Mouse (Mus musculus) intestine, embryonic 16.5 days (tissue): Measurements from ENCODE around the gene Tff2. TPM values are rescaled to one million over a fixed set of nuclear protein-coding genes. Genes with fewer than 3 reads are reported as not detected.

ENCODE experiments used
- ATAC-seq: fragments of 200-750 bp; cut with Nextera tagmentation; 2 replicates; pipeline ENCODE4 v1.8.0; 2017; ENCODE audit warnings: moderate TSS enrichment, moderate library complexity
- H3K27ac ChIP-seq: fragments of 300-500 bp; sonication (generic); 2 replicates; pipeline ENCODE4 v1.5.1; 2014; ENCODE audit warnings: mild to moderate bottlenecking, low read length
- H3K27me3 ChIP-seq: fragments of 300-500 bp; sonication (generic); replicated peaks from 2 replicates; pipeline ENCODE4 v1.6.1; 2014; ENCODE audit warnings: low read length, control low read depth, mixed read lengths; ENCODE audit not compliant: control insufficient read depth, insufficient read depth
- H3K36me3 ChIP-seq: fragments of 300-500 bp; sonication (generic); 2 replicates; pipeline ENCODE4 v1.6.1; 2014; ENCODE audit warnings: low read length, control low read depth; ENCODE audit not compliant: control insufficient read depth, insufficient read depth
- H3K4me1 ChIP-seq: fragments of 300-500 bp; sonication (generic); 2 replicates; pipeline ENCODE4 v1.6.1; 2014; ENCODE audit warnings: low read length, control low read depth, mixed read lengths; ENCODE audit not compliant: control insufficient read depth, insufficient read depth
- H3K4me2 ChIP-seq: fragments of 300-500 bp; sonication (generic); 2 replicates; pipeline ENCODE4 v1.6.1; 2014; ENCODE audit warnings: low read depth, low read length, control low read depth
- H3K4me3 ChIP-seq: fragments of 300-500 bp; sonication (generic); 2 replicates; pipeline ENCODE4 v1.5.1; 2014; ENCODE audit warnings: mild to moderate bottlenecking, low read length
- H3K9ac ChIP-seq: fragments of 300-500 bp; sonication (generic); 2 replicates; pipeline ENCODE4 v1.6.1; 2014; ENCODE audit warnings: low read depth, low read length
- H3K9me3 ChIP-seq: fragments of 300-500 bp; sonication (generic); 2 replicates; pipeline ENCODE4 v1.6.1; 2016; ENCODE audit warnings: low read length, control low read depth; ENCODE audit not compliant: control insufficient read depth
- WGBS: fragments of 180-500 bp; shearing (Covaris S2); extraction: QIAGEN DNeasy Blood & Tissue Kit; methylation state at CpG from one replicate; pipeline ENCODE4 v1.1.7; 2014; 5-methylcytosine and 5-hydroxymethylcytosine counted together
- polyA plus RNA-seq: library from polyadenylated mRNA; unstranded; fragments of >200 nt; fragmentation: Nextera tagmentation; extraction: Ambion mirVana; gene quantifications from 2 replicates; pipeline ENCODE4 v1.2.1, GENCODE M21; 2015

Tff2 gene
- polyA plus RNA-seq, 1 experiment from 2014 or later = 5.2 TPM

- Histone ChIP-seq H3K9ac (no peak overlapping the region), H3K27ac (no peak overlapping the region), H3K9me3 (no peaks in the 10 kb centered on the region), H3K4me3 (no peak overlapping the region), H3K4me1 (peaks cover 11% of the 10 kb centered on the region; the same call in 1 of the 2 replicates), H3K4me2 (no peak overlapping the region), H3K36me3 (no peaks in the 10 kb centered on the region), H3K27me3 (no peaks in the 10 kb centered on the region)
- 83% methylated on average over 8 of the region's 8 CpGs for WGBS
- no peak for ATAC-seq
Measured at GRCm38 (mm10) chr17:31103007-31103570, 41.0 kb downstream of the Tff2 start.

GRCm38 (mm10) chr17:31098788-31099187 is 45.3 kb downstream of the Tff2 start:
- Histone ChIP-seq H3K9me3 (no peaks in the 10 kb centered on the region), H3K27ac (no peak overlapping the region)
- no peak for ATAC-seq

GRCm38 (mm10) chr17:31096893-31097292 is 47.2 kb downstream of the Tff2 start:
- H3K4me3 ChIP-seq = no peak overlapping the region
- ATAC-seq = no peak
- peaks cover 4% of the 10 kb centered on the region; the same call in 1 of the 2 replicates for H3K4me1 ChIP-seq
- no peaks in the 10 kb centered on the region for H3K27me3 ChIP-seq
- no peaks in the 10 kb centered on the region for H3K36me3 ChIP-seq
- H3K9me3 ChIP-seq = no peaks in the 10 kb centered on the region
- H3K27ac ChIP-seq = no peak overlapping the region
- H3K9ac ChIP-seq = no peak overlapping the region
- WGBS = 96% methylated on average over 2 of the region's 2 CpGs
- H3K4me2 ChIP-seq = no peak overlapping the region

More at GRCm38 (mm10) chr17:31098788-31099187, 45.3 kb downstream of the Tff2 start:
- Histone ChIP-seq H3K9ac (no peak overlapping the region), H3K4me3 (no peak overlapping the region), H3K27me3 (no peaks in the 10 kb centered on the region), H3K4me1 (peaks cover 6% of the 10 kb centered on the region; the same call in 1 of the 2 replicates), H3K36me3 (no peaks in the 10 kb centered on the region), H3K4me2 (no peak overlapping the region)
- 67% methylated on average over 5 of the region's 5 CpGs for WGBS

GRCm38 (mm10) chr17:31095570-31095969 is 48.5 kb downstream of the Tff2 start:
- 82% methylated on average over 7 of the region's 7 CpGs for WGBS
- no peak for ATAC-seq
- no peaks in the 10 kb centered on the region for H3K9me3 ChIP-seq
- no peaks in the 10 kb centered on the region for H3K36me3 ChIP-seq
- H3K4me3 ChIP-seq = no peak overlapping the region
- H3K4me2 ChIP-seq = no peak overlapping the region
- no peaks in the 10 kb centered on the region for H3K27me3 ChIP-seq
- no peak overlapping the region for H3K9ac ChIP-seq
- H3K27ac ChIP-seq = no peak overlapping the region
- H3K4me1 ChIP-seq = no peaks in the 10 kb centered on the region

- no peak overlapping the region for H3K9ac ChIP-seq
- no peaks in the 10 kb centered on the region for H3K36me3 ChIP-seq
- H3K4me3 ChIP-seq = no peak overlapping the region
- no peaks in the 10 kb centered on the region for H3K9me3 ChIP-seq
- ATAC-seq = no peak
- H3K27me3 ChIP-seq = no peaks in the 10 kb centered on the region
- H3K27ac ChIP-seq = no peak overlapping the region
- H3K4me1 ChIP-seq = no peaks in the 10 kb centered on the region
- H3K4me2 ChIP-seq = no peak overlapping the region
- 57% methylated on average over 5 of the region's 5 CpGs for WGBS
Measured at GRCm38 (mm10) chr17:31094781-31095180, 49.3 kb downstream of the Tff2 start.

Other genes starting within 250 kb of the Tff2 start
- gene Glp1r, start 242.5 kb downstream of the Tff2 start, polyA plus RNA-seq = 0.34 and 0.54 TPM in 2 replicates
- gene Umodl1, start 189.6 kb downstream of the Tff2 start, polyA plus RNA-seq = not detected in 2 replicates
- 5.4 and 5.6 TPM in 2 replicates for gene Abcg1, start 86.6 kb downstream of the Tff2 start, polyA plus RNA-seq
- 1,304 and 1,371 TPM in 2 replicates for gene Tff3, start 14.6 kb downstream of the Tff2 start, polyA plus RNA-seq
- 1.5 and 2.7 TPM in 2 replicates for gene Tff1, start 21.0 kb upstream of the Tff2 start, polyA plus RNA-seq
- gene Tmprss3, start 54.7 kb upstream of the Tff2 start, polyA plus RNA-seq = 0.05 and 0.06 TPM in 2 replicates
- gene Ubash3a, start 63.6 kb upstream of the Tff2 start, polyA plus RNA-seq = 0.38 and 0.45 TPM in 2 replicates
- gene Rsph1, start 133.1 kb upstream of the Tff2 start, polyA plus RNA-seq = 0.88 and 0.94 TPM in 2 replicates
- 21.1 and 21.5 TPM in 2 replicates for gene Slc37a1, start 142.5 kb upstream of the Tff2 start, polyA plus RNA-seq
- 62.5 and 65.2 TPM in 2 replicates for gene Pde9a, start 241.9 kb upstream of the Tff2 start, polyA plus RNA-seq